Mouse (Mus musculus) liver, embryonic 16.5 days (tissue): ENCODE measurements at regions not wholly inside any gene's neighbourhood (a gene's known extent, or its start where the extent isn't known, plus 50 kb on each side); places are given as distances from the start of the nearest gene placed in this dataset.

Experiments
- ATAC-seq: fragments of 200-750 bp; cut with Nextera tagmentation; 2 replicates; pipeline ENCODE4 v1.8.0; 2017; ENCODE audit warnings: low read depth, mild to moderate bottlenecking, moderate number of reproducible peaks, moderate library complexity
- H3K27ac ChIP-seq: fragments of 300-500 bp; sonication (generic); 2 replicates; pipeline ENCODE4 v1.5.1; 2014; ENCODE audit warnings: mild to moderate bottlenecking, low read length
- H3K27me3 ChIP-seq: fragments of 300-500 bp; sonication (generic); 2 replicates; pipeline ENCODE4 v1.6.1; 2014; ENCODE audit warnings: low read depth, low read length, mixed read lengths; ENCODE audit not compliant: control insufficient read depth, insufficient read depth
- H3K36me3 ChIP-seq: fragments of 300-500 bp; sonication (generic); 2 replicates; pipeline ENCODE4 v1.6.1; 2014; ENCODE audit warnings: mild to moderate bottlenecking; ENCODE audit not compliant: control insufficient read depth, insufficient read depth
- H3K4me1 ChIP-seq: fragments of 300-500 bp; sonication (generic); 2 replicates; pipeline ENCODE4 v1.6.1; 2014; ENCODE audit warnings: low read depth, low read length, mixed read lengths; ENCODE audit not compliant: control insufficient read depth
- H3K4me2 ChIP-seq: fragments of 300-500 bp; sonication (generic); 2 replicates; pipeline ENCODE4 v1.6.1; 2014; ENCODE audit warnings: low read depth, low read length, mixed read lengths
- H3K4me3 ChIP-seq: fragments of 300-500 bp; sonication (generic); 2 replicates; pipeline ENCODE4 v1.5.1; 2014; ENCODE audit warnings: low read depth, mild to moderate bottlenecking, low read length
- H3K9ac ChIP-seq: fragments of 300-500 bp; sonication (generic); 2 replicates; pipeline ENCODE4 v1.6.1; 2014; ENCODE audit warnings: low read depth, low read length
- H3K9me3 ChIP-seq: fragments of 300-500 bp; sonication (generic); replicated peaks from 2 replicates; pipeline ENCODE4 v1.6.1; 2016; ENCODE audit warnings: low read length; ENCODE audit not compliant: control insufficient read depth
- WGBS: fragments of 180-500 bp; shearing (Covaris S2); extraction: QIAGEN DNeasy Blood & Tissue Kit; methylation state at CpG from one replicate; pipeline ENCODE4 v1.1.7; 2014; ENCODE audit not compliant: insufficient replicate concordance; 5-methylcytosine and 5-hydroxymethylcytosine counted together

DNA sequence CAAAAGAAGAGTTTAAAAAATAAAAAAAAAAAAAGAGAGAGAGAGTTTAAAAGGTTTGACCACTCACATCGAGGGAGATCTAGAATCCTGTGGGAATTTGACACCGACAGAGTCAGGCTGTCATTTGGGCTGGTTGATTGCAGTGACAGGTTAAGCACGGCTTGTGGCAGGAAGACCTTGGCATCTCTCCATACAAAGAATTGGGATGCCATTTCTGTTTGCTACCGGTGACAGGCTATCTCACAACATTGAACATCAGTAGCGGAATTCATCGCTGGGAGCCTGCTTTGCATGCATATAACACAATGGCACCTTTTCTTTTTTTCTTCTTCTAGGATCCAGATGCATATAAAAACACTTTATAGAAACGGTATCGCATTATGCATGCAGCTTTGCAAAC, 53.7 kb upstream of the Gm26657 start:
- 62% methylated on average over 8 of the region's 8 CpGs for WGBS
- H3K9ac ChIP-seq, result no peak overlapping the region
- no peaks in the 10 kb centered on the region for H3K4me1 ChIP-seq
- no peaks in the 10 kb centered on the region for H3K36me3 ChIP-seq
- H3K27ac ChIP-seq, result no peak overlapping the region
- H3K4me3 ChIP-seq, result no peak overlapping the region
- no peaks in the 10 kb centered on the region for H3K9me3 ChIP-seq
- no peaks in the 10 kb centered on the region for H3K27me3 ChIP-seq
- no peak overlapping the region for H3K4me2 ChIP-seq
- no peak for ATAC-seq

DNA sequence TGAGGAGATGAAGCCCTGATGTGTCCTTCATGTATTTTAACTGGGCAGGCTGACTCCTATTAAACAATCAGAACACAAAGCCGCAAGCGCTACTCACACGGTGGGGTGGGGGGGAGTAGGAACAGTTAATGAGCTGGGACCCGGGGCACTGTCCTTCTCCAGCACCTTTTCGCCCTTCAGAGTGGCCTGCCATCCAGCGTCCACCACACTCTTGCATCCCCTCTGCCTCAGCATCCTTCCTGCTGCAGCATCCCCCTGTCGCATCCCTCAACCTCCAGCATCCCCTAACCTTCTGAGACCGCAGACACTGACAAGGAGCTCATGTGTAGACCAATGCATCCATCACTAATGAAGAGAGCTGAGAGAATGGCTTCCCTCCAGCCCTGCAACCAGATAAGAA, 54.2 kb upstream of the Gm26657 start:
- Histone ChIP-seq H3K4me3 (no peak overlapping the region), H3K4me2 (no peak overlapping the region), H3K27ac (no peak overlapping the region), H3K4me1 (no peaks in the 10 kb centered on the region), H3K9me3 (no peaks in the 10 kb centered on the region), H3K9ac (no peak overlapping the region), H3K27me3 (no peaks in the 10 kb centered on the region), H3K36me3 (no peaks in the 10 kb centered on the region)
- ATAC-seq, result no peak
- WGBS, result 41% methylated on average over 8 of the region's 8 CpGs

GRCm38 (mm10) chr4:56685123-56685522, 54.7 kb upstream of the Gm26657 start:
- Histone ChIP-seq H3K4me1 (no peaks in the 10 kb centered on the region), H3K27ac (no peak overlapping the region), H3K27me3 (no peaks in the 10 kb centered on the region), H3K4me3 (no peak overlapping the region), H3K9ac (no peak overlapping the region), H3K9me3 (no peaks in the 10 kb centered on the region), H3K4me2 (no peak overlapping the region), H3K36me3 (no peaks in the 10 kb centered on the region)
- WGBS, result 9% methylated on average over 9 of the region's 9 CpGs
- ATAC-seq, result no peak

GRCm38 (mm10) chr4:56684031-56684430, 55.8 kb upstream of the Gm26657 start:
- Histone ChIP-seq H3K9me3 (no peaks in the 10 kb centered on the region), H3K9ac (no peak overlapping the region), H3K4me1 (no peaks in the 10 kb centered on the region), H3K36me3 (no peaks in the 10 kb centered on the region), H3K4me2 (no peak overlapping the region), H3K27ac (no peak overlapping the region), H3K4me3 (no peak overlapping the region), H3K27me3 (no peaks in the 10 kb centered on the region)
- ATAC-seq, result no peak
- WGBS, result 63% methylated on average over 7 of the region's 7 CpGs

- WGBS, result 41% methylated on average over 8 of the region's 8 CpGs
- no peak overlapping the region for H3K9ac ChIP-seq
- H3K4me2 ChIP-seq, result no peak overlapping the region
- no peak overlapping the region for H3K27ac ChIP-seq
- no peak overlapping the region for H3K4me3 ChIP-seq
- ATAC-seq, result no peak
- H3K9me3 ChIP-seq, result no peaks in the 10 kb centered on the region
- no peaks in the 10 kb centered on the region for H3K27me3 ChIP-seq
- no peaks in the 10 kb centered on the region for H3K36me3 ChIP-seq
- H3K4me1 ChIP-seq, result no peaks in the 10 kb centered on the region
These were observed 58.7 kb upstream of the Gm26657 start for GRCm38 (mm10) chr4:56681121-56681520.

GRCm38 (mm10) chr4:56673868-56674267, 66.0 kb upstream of the Gm26657 start:
- no peaks in the 10 kb centered on the region for H3K4me1 ChIP-seq
- no peaks in the 10 kb centered on the region for H3K36me3 ChIP-seq
- 56% methylated on average over 4 of the region's 4 CpGs for WGBS
- H3K9me3 ChIP-seq, result no peaks in the 10 kb centered on the region
- no peak for ATAC-seq
- H3K4me3 ChIP-seq, result no peak overlapping the region
- H3K9ac ChIP-seq, result no peak overlapping the region
- no peak overlapping the region for H3K27ac ChIP-seq
- H3K4me2 ChIP-seq, result no peak overlapping the region
- no peaks in the 10 kb centered on the region for H3K27me3 ChIP-seq

DNA sequence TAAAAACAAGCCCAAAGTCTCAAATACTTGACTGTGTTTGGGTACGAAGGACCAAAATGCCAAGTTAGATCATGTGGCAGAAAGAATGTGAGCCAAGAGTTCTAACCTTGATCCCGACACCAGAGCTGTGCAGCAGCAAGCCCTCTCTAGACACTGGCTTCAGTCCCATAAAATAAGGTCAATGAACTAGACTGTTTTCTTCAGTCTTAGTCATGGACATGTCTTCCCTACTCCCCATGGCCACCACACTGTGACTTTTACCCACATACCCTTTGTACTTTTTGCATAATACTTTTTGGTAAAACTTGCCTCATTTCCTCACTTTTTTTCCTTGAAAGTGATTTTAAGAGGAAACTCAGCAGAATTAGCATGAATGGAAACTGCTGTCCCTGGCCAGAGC, 74.9 kb upstream of the Gm26657 start:
- Histone ChIP-seq H3K36me3 (no peaks in the 10 kb centered on the region), H3K9ac (no peak overlapping the region), H3K4me2 (no peak overlapping the region), H3K27me3 (no peaks in the 10 kb centered on the region), H3K4me1 (no peaks in the 10 kb centered on the region), H3K27ac (no peak overlapping the region), H3K4me3 (no peak overlapping the region), H3K9me3 (no peaks in the 10 kb centered on the region)
- ATAC-seq, result no peak
- WGBS, result 61% methylated on average over 2 of the region's 2 CpGs

GRCm38 (mm10) chr4:56661816-56662215, 78.1 kb upstream of the Gm26657 start:
- 55% methylated on average over 5 of the region's 5 CpGs for WGBS
- Histone ChIP-seq H3K9ac (no peak overlapping the region), H3K9me3 (no peaks in the 10 kb centered on the region), H3K27ac (no peak overlapping the region), H3K36me3 (no peaks in the 10 kb centered on the region), H3K4me2 (no peak overlapping the region), H3K27me3 (no peaks in the 10 kb centered on the region), H3K4me1 (no peaks in the 10 kb centered on the region), H3K4me3 (no peak overlapping the region)
- ATAC-seq, result no peak

DNA sequence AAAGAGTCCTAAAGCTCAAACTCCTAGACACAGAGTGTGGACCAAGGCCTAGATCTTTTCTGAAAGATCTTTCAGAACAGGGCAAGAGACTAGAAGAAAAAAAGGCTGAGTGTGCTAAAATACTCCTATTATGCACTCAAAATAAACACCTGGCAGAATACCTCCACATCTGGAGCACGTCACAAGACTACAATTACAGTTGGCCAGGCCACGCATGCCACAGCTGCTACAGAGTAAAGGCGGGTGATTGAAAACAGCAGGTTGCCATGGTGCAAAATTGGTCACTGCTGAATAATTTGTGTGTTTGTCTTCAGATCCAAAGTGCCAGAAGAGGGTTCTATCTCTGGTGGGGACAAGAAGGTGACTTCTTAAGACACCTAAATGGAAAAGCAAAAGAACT, 82.8 kb upstream of the Gm26657 start:
- H3K9ac ChIP-seq, result no peak overlapping the region
- ATAC-seq, result no peak
- H3K4me3 ChIP-seq, result no peak overlapping the region
- H3K4me2 ChIP-seq, result no peak overlapping the region
- no peaks in the 10 kb centered on the region for H3K27me3 ChIP-seq
- H3K9me3 ChIP-seq, result no peaks in the 10 kb centered on the region
- no peak overlapping the region for H3K27ac ChIP-seq
- no peaks in the 10 kb centered on the region for H3K4me1 ChIP-seq
- H3K36me3 ChIP-seq, result no peaks in the 10 kb centered on the region
- 74% methylated on average over 3 of the region's 3 CpGs for WGBS

GRCm38 (mm10) chr4:56654327-56654726, 85.5 kb upstream of the Gm26657 start:
- H3K9ac ChIP-seq, result no peak overlapping the region
- no peak overlapping the region for H3K4me3 ChIP-seq
- no peak overlapping the region for H3K27ac ChIP-seq
- no peak overlapping the region for H3K4me2 ChIP-seq
- ATAC-seq, result no peak
- H3K27me3 ChIP-seq, result no peaks in the 10 kb centered on the region
- no peaks in the 10 kb centered on the region for H3K36me3 ChIP-seq
- 80% methylated on average over 4 of the region's 4 CpGs for WGBS
- H3K4me1 ChIP-seq, result no peaks in the 10 kb centered on the region
- H3K9me3 ChIP-seq, result no peaks in the 10 kb centered on the region
